Mouse (Mus musculus): ENCODE measurements around the gene Tmcc1.
A peak's percentile ranks its signal among the peaks of the same experiment; 100 is the strongest.

Tmcc1 gene

GRCm38 (mm10) chr6:115991108-115991880 is 202.0 kb downstream of the Tmcc1 start:
- no peak for DNase-seq

GRCm38 (mm10) chr6:115990479-115990878 is 202.8 kb downstream of the Tmcc1 start:
- DNase-seq = no peak

GRCm38 (mm10) chr6:115990056-115990455 is 203.2 kb downstream of the Tmcc1 start:
- DNase-seq = no peak

DNA sequence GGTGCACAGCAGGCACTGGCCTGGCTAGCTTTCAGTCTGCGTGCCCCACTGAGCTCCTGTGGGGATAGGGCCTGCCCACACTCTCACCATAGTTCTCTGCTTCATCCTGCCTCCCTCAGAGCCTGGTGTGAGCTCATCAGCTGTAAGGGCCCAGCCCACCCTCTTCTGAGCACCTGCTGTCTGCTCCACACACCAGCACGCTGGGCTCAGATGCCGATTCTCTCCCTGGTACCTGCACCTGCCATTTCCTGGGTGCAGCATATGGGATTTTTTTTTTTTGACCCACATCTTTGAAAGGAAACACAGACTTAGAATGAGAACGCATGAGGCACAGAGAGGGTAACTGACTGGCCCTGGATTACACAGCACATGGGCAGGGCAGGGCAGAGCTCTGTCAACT is 203.7 kb downstream of the Tmcc1 start:
- peak; percentile 63 for DNase-seq

- no peak for DNase-seq
These were observed 204.3 kb downstream of the Tmcc1 start for GRCm38 (mm10) chr6:115989032-115989431.

- no peak for DNase-seq
These were observed 206.1 kb downstream of the Tmcc1 start for GRCm38 (mm10) chr6:115987096-115987747.

GRCm38 (mm10) chr6:115986472-115987095 is 206.7 kb downstream of the Tmcc1 start:
- DNase-seq = no peak

- no peak for DNase-seq
These were observed 207.7 kb downstream of the Tmcc1 start for GRCm38 (mm10) chr6:115985622-115986021.

GRCm38 (mm10) chr6:115984580-115984979 is 208.7 kb downstream of the Tmcc1 start:
- no peak for DNase-seq

DNA sequence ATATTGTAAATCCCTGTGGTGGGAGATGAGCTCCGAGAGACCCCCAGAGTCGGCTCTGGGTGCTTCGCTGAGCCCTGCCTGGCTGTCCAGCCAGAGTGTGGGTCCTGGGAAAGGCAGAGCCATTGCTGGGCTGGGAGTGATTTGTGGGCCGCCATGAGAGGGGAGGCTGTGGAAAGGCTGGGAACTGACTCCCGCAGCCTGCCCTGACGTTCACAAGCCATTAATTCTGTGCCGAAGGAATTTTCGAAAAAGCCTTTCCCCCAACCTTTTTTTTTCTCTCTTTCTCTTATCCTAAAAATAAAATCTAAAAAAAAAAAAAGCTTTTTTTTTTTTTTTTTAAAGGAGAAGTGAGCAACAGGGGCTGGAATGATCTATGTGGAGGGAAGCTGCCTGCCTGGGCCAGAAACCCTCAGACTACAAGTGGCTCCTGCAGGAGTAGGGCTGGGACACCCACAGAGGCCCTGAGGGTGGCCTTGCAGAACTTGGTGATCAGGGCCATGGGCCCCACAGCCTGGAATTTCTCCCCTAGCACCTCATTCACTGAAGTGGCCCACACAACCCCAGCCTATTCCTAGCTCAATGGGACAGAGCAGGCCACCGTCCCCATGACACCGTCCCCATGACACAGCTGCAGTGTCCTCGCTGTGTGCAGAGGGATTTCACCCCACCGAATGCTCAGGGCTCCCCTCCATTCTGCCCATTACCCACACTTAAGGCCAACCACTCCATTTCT is 209.8 kb downstream of the Tmcc1 start:
- no peak for DNase-seq

GRCm38 (mm10) chr6:115982889-115983288 is 210.4 kb downstream of the Tmcc1 start:
- DNase-seq = no peak

DNA sequence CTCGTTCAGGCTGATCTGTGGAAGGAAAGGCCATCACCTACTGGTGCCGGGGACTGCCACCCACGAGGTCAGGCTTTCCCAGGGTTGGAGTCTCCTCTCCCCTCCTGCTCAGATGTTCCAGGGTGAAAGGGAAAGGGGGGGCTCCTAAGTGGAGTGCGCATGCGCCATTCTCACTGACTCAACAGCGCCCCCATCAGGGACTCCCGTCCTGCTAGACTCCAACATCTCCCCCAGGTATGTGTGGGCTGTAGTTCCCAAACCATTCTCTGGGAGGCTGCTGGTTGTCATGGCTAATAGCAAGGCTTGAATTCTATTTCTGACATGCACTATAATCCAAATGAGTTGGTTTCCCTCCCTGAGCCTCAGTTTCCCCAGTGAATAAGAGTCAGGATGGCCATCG is 214.7 kb downstream of the Tmcc1 start:
- DNase-seq = no peak

DNA sequence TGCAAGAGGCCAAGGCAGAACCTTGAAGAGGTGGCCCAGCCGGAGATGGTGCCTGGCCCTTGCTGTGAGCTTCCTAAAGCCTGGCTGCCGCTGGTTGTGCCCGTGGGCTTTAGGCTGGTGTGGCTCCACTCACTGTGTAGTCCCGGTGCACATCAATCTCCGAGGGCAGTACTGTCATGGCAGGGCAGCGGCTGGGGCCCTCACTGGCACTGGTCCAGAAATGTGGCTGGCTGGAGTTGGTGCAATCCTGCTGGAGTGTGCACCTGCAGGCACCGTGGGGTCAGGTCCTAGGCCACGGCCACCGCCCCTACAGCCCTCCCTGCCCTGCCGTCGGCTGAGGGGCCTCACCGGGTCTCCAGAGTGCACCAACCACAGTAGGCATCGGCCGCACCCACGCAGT is 215.5 kb downstream of the Tmcc1 start:
- no peak for DNase-seq

GRCm38 (mm10) chr6:115975606-115976005 is 217.7 kb downstream of the Tmcc1 start:
- DNase-seq = no peak

GRCm38 (mm10) chr6:115973881-115974662 is 219.2 kb downstream of the Tmcc1 start:
- DNase-seq = peak; percentile 77

GRCm38 (mm10) chr6:115973139-115973875 is 220.0 kb downstream of the Tmcc1 start:
- DNase-seq = no peak

DNA sequence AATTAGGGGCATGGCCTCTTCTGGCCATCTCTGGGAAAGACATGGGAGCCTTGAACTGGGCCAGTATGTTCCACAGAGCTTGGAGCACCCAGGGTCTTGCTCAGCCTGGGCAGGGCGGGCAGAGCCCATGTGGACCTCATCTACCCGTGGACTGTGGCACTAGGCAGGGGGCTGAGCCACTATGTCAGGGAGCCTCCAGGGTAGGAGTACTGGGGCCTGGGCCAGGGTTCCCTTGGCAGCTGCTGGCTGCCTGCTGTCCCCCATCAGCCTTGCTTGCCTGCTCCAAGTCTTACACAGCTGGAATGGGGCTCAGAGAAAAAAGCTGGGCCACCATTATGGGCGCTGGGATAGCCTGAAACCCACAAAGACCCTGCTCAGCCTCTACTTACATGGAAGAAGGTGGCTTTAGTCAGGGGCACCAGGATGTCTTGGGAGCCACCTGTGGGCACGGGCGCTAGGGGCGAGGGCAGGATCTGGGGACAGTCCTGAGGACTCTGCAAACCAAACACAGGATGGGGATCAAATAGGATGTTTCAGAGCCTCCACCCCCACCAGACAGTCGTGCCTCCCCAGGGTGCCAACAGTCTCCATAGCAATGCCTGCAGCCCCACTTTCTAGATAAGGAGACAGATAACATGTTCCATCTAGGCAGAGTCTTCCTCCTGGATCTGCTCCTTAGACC is 221.1 kb downstream of the Tmcc1 start:
- DNase-seq = no peak

- DNase-seq = no peak
These were observed 221.8 kb downstream of the Tmcc1 start for GRCm38 (mm10) chr6:115971273-115972060.

DNA sequence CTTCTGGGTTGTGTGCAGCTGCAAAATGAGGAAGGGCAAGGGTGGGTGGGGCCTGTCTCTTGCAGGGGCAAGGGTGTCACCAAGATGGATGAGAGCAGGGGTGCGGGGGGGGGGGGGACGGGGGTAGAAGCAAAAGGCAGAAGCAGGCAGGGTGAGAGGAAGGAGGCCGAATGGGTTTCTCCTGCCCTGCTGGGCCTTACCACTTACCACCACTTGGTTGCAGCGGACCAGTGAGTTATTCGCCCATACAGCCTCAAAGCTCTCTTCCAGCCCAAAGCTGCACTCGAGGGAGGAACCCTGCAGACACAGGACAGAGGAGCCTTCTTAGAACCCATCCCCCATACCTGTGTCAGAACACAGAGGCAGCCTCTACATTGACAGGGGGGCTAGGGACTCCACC is 223.3 kb downstream of the Tmcc1 start:
- no peak for DNase-seq

DNA sequence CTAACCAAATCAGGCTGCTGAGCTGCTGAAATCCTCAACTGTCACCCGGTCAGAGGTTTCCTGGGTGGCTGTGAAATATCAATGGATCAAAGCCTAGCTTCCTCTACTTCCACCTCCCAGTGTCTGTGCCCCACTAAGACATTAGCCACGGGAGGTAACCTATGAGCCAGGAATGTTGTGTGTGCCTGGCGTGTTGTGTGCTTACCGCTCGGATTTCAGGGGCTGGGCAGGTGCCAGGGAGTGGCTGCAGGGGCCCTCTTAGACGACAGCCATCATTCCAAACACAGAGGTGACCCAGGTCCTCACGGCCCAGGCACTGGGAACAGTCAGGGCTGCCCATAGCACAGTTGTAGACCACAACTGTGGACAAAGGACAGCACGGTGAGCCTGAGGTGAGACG is 224.2 kb downstream of the Tmcc1 start:
- no peak for DNase-seq
